Mouse (Mus musculus): ENCODE measurements around the gene Pdpn.
"Not testable (repeated sequence)": the region's sequence is repeated elsewhere in the genome, so short reads cannot be mapped to it uniquely, and the experiment has no call there.

The Pdpn gene

DNA sequence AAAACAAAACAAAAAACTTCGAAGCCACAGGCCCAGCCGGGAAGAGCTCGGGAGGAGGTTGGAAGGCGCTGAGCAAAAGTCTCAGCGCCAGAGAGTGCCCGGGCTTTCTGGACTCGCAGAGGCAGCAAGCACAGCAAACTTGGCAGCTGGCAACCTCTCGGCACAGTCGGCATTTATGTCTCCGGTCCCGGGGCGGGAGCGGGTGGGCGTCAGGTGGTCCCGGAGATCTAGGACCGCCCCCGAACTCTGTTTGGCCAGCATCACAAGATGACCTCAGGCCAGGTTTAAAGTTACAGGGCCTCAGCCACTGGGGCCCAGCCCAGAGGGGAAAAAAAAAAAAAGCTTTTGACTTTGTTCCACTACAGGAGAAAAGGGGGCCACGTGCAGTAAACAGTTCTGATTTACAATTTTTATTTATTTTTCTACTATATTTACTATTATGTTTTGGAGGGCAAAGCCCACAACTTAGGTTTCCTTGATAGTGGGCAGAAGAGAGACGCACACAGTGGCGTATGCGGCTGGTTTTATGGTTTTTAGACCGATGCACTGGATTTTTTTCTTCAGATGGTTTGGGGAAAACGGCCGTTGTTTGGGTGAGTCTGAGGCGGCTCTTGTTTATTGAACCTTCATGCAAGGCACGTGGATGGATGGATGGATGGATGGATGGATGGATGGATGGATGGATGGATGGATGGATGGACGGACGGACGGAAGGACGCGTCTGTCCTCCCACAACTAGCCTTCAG, at the start of gene Pdpn:
Pdpn (minus strand) TSS at position 240 of the 746 bp plus-strand sequence.
- peak; percentile 94 for DNase-seq

DNA sequence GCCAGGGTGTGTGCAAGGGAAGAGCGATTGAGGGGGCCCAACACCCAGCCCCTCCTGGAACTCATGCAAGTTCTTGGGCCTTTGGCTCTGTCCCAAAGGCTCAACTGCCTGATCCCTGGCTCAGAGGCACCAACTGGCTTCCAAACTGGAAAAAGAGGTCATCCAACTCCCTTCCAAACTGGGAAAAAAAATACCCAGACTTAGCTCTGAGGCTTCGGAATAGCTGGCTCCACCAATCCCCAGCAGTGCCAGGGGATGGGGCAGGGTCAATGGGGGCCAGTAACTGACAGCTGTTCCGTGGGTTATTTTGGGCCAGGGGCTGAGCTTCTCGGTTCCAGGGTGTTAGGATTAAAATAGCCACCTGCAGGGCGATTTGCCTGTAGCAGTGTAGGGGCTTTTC, 49.3 kb upstream of the Pdpn start:
- DNase-seq, result no peak

DNA sequence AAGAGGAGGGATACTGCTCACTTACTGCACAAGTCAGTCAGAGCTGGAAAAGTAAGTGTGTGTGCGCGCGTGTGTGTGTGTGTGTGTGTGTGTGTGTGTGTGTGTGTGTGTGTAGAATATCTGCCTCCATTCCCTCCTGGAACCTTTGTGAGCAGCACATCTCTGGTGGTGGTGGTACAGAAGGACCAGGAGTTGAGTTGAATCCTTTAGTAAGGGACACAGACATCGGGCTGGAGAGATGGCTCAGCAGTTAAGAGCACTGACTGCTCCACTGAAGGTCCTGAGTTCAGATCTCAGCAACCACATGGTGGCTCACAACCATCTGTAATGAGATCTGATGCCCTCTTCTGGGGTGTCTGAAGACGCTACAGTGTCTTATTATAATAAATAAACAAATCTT, 46.1 kb upstream of the Pdpn start:
- not testable (repeated sequence) for DNase-seq

DNA sequence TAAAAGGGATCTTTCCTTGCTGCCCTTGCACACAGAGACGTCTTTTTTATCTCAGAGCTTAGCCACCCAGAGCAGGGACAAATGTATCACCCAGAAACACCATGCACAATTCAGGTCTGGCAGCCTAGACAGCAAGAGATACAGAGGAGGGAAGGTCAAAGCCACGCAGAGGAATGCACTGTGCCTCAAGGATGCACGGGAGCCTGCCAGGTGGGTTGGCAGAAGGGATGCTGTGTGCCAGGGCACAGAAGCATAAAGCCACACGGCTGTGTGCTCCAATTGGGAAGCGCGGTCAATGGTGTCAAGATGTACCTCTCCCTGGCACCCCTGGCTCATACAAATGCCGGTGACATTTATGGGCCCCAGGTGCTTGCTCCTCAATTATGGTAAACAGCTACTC, 42.1 kb upstream of the Pdpn start:
- no peak for DNase-seq

DNA sequence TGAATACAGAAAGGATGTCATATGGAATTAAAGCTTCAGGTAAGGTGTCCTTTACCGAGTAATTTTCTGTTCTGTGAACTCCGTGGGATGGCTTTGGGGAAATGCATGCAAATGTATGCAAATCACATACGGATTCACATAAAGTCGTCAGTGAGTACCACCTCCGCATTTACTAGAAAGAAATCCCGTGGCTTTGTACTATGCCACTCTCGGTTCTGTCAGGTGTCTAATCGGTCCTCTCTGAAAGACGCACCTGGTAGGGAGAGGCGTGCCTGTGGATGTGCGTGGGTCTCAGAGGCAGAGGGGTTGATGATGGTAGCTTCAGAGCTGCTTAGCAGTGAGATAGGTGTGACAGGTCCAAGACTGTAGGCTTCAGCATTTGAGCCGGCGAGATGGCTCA, 40.4 kb upstream of the Pdpn start:
- no peak for DNase-seq

DNA sequence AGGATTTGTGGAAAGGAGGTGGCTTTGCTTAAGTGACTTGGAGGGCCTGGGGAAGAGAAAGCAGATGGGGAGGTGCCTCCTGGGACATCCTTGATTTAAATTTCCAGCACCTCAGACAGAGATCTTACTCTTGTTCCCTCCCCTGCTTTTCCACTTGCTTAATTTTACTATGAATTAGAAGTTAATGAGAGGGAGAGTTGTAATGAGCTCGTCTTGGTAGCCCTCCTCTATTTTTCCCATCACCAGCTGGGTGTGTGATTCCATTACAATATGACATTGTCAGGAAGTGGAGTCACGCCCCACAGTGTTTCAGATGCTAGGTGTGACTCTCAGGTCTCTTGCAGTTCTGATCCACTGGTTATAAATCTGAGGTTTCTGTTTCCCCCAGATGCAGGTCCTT, 36.7 kb upstream of the Pdpn start:
- DNase-seq, result no peak

DNA sequence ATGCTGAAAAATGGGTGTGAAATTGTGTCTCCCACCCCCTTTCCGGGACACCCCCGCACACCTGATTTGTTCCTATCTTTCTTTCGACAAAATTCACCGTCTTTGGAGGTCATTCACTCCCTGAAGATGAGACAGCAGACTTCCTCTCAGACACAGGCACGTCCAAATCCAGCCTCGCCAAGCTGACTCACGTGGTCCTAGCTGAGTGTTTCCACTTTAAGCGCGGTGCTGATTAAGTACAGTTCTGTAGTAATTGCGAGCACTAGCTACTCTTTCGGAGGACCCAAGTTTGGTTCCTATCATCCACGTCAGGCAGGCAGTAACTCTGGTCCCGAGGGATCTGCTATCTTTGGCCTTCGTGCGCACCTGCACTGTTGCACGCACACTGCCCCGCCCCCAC, 35.6 kb upstream of the Pdpn start:
- DNase-seq, result no peak

DNA sequence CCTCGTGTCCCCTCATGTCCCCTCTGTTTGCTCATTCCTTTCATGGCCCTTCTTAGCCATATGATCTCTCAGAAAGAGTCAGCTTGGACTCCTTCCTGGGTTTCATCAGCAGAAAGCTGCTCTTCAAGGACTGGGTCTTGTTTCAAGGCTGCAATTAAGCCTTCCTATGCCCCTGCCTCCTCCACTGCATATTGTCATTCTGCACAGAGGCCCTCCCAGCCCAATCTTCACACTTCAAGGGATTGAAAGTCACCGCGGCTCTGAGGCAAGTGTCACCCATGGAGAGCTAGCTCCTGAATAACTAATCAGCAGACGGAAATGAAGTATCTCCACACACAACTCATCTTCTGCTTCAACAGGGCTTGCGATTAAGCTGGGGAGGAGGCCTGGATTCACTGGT, 34.8 kb upstream of the Pdpn start:
- no peak for DNase-seq

DNA sequence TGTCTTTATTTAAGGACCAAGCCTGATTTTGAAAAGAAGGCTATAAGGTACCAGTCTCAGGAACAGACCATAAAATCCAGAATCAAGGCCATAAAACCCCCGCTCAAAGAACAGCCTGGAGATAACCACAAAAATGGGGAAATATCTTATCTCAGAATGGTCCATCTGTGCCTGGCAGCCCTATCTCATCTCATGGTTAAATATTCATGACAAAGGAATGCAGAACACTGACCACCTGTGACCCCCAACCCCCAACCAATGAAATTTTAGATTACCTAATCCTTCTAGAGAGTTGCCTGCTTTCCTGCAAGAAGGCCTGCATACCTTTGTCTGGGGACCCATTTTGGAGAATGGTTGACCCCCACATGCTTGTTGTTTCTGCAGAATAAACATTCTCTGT, 32.4 kb upstream of the Pdpn start:
- no peak for DNase-seq

DNA sequence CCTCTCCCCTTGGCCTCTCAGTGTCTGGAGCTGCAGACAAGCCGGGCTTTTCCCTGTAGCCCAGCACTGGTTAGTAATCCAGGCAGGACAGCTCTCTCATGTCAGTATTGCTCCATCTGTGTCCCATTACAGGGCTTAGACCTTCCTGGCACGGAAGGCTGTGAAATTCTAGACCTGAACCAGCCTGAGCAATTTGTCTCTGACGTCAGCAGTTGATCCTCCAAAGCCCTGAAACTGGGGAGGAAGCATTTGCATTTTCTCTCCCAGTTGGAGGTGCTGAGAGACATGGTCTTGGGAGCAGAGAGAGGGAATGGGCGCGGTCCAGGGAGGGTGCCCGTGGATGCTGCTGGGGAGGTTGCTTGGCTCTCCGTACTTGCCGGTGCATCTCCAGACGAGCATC, 31.2 kb upstream of the Pdpn start:
- peak; percentile 84 for DNase-seq

DNA sequence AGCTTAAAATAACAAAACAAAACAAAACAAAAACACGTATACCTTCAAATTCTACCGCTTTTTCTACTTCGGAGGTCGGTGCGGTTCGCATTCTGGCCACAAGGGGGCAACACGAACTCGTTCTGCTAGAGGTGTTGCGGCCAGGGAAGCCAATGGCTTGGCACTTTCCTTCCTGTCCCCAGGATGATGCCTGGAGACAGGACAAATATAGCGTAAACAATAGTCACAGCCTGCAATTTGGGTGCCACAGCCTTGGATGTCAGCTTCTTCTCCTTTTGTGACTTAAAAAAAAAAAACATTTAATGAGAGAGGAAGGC, 26.2 kb upstream of the Pdpn start:
- DNase-seq, result peak; percentile 88

DNA sequence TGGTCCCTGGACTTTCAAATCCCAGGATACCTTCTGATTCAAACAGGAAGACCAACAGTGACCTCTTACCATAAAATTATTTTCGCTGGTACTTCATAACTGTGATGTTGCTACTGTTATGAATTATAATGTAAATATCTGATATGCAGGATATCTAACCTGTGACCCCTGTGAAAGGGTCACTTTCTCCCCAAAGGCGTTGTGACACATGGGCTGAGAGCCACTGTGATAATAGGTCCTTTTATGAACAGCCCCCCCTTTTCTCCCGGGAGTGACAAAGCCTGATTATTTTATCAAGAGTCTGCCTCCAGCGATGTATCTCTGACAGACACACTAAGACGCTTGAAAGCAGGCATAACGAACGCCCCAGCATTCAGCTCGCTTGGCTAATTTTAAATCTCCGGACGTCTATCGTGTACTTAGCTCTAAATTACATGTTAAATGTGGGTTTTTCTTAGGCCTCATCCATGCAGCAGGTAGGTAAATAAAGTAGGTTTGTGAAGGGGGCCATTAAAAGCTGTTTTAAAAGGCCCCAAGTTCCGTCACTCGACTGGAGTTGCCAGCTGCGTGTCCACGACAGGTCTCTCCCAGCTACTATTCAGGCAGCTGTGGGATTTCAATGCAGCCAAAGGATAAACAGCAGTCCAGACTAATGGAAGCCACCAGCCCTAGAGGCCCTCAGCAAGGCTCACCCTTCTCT, 25.7 kb upstream of the Pdpn start:
- peak; percentile 54 for DNase-seq

DNA sequence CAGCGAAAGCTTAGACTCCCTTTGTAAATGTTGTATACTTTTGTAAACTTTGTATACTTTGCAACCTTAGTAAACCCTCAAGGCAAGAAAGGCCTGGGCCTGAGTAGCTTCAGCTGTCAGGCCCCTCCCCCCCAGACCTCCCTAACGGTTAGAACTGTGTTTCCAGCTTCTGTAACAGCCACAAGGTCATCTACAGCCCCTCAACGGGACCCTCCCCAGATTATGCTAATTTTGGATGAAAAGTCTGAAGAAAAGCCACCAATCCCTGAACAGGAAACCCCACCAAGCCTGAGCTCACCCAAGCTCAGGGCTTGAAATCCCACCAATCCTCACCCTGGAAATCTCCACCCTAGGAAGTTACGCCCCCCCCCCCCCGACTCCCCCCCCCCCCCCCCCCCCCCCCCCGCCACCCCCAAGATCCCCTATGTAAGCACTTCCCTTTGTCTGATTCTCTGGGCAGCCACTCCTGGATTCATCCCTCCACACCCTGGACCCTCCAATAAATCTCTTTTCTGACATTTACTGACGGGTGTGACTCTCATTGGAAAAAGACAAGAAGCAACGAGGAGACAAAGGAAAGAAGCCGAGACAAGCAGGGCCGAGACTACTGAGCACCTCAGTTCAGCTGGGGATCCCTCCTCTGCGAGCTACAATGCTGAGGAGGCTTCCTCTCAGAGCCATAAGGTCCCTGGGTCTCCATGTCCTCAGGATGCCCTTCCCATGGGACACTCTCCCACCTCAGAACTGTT, 25.0 kb upstream of the Pdpn start:
- peak; percentile 68 for DNase-seq

DNA sequence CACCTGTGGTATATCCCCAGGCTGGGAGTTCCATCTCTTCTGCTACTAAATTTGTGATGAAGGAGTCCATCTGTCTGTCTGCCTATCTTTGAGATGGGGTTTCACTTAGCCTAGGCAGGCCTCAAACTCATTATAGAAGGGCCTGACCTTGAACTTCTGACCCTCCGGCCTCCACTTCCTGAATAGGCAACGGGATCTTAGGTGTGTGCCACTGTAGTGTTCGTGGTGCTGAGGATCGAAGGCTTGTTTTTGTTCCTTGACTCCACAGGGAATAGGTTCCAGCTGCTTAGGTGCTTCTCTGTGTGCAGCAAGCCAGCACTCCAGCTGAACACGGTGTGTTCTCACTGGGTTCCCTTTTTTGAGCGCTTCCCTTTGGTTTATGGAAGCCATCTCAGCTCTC, 13.9 kb upstream of the Pdpn start:
- no peak for DNase-seq

DNA sequence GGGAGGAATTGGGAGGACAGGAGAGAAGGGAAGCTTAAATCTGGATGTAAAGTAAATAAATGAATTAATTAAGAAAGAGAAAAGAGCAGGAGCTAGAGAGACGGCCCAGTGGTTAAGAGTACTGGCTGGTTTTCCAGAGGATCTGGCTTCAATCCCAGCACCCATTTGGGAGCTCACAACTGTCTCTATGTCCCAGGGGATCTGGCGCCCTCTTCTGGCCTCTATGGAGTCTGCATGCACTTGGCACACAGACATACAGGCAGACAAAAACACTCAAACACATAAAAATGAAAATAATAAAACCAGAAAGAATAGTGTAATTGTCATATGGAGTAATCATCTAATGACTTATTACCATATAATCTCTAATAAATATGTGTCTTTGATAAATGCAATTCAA, 12.0 kb upstream of the Pdpn start:
- DNase-seq, result no peak

DNA sequence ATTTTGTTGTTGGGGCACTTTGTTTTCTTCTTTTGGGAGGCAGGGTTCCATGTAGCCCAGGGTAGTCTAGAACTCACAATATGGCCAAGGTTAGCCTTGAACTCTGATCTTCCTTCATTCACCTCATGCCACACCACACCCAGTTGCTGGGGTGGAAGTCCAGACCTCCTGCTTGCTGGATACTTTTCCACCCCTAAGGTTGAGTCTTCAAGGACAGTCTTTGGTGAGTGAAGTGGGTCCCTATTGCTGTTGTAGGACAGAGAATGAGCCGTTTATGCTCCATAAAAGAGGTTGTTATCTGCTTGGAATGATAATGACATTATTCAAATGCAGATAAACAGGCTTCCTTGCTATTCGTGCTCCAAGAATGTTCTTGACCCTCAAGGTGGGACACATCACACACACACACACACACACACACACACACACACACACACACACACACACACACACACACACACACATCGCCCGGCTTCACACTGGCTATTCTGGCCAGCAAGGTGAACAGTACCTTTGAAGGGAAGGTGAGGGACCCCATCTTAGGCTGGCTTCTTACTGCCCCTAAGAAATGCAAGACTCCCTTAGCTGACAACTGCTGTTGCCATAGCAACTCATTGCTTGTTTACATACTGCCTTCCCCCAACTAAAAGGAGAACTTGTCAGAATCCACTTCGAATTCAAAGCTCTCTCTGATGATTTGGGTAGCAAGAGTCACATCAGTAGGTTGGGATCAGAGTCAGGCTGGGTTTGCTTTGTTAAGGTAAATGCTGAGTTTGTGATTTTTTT, 6.8 kb upstream of the Pdpn start:
- no peak for DNase-seq

DNA sequence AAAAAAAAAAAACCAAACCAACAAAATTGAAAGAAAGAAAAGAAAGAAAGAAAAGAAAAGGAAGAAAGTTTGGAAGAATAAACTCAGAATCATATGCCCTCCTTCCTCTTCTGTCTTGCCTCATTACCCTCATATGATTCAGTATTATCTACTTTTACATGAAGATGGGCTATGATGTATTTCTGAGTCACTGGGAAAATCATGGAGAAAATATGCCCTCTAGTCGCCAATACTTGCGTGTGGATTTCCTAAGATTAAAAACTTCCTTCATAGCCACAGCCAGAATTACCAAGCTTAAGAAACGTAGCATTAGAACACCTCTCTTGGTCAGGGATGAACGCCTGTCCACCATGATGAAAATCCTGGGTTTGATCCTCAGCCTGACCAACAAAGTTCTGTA, 5.7 kb upstream of the Pdpn start:
- DNase-seq, result no peak

DNA sequence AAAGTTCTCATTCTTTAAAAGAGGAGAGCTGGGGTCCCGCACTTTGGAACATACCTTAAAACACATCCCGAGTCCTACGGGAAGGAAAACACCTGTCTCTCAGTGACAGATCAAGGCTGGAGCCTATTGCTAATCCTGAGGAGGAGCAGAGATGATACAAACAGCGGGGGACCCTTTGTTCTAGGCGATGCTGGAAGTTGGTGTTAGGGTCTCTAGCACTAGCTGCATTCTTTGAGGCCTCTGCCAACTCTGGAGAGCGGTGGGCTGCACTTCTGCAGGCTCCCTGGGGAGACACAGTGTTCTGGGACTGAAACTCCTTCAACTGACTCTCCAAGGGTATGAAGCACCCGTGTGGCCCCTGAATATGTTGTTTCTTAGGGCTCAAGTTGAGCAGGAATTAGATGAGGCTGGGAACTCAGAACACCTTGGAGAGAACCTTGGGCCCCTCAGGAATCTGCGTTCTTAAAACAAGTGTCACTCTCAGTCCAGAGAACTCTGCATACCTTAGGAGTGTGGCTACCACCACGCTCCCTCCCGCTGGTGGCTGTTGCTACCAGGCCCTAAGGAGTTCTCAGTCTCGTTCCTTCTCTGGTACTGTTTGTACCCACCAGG, 3.0 kb upstream of the Pdpn start:
- no peak for DNase-seq

DNA sequence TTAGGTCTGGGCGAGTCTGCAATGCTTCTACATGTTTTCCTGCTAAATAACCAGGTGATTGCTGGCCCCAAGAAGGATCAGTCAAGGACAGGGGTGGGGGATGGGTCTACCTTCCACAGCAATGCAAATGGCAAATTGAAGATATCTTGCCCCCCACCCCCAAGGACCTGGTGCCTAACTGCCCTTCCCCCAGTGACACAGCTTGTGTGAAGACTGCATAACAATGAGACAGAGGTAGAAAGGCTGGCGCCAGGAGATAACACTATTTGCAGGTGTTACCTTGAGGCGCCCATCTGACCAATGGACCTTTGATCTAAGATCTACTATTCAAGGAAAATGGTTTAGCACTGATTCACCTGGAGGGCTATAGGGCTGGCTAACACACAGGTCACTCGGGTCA, 2.5 kb upstream of the Pdpn start:
- no peak for DNase-seq

DNA sequence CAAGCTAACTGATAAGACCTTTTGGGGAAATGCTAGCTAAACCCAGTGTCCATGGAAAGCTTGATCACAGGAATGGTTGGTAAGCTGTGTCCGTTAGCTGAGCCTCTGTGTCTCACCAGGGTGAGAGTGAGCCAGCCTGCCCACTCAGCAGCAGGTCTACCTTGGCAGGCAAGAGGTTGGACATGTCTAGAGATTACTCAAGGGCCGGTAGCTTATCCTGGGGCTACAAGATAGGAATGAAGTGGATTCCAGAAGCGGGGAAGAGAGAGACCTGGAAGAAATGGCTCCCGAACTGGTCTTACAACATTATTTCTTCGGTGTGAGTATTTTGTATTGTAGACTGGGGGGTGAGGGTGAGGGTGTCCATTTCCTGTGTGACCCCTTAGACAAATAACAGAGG, 1.7 kb upstream of the Pdpn start:
- no peak for DNase-seq

DNA sequence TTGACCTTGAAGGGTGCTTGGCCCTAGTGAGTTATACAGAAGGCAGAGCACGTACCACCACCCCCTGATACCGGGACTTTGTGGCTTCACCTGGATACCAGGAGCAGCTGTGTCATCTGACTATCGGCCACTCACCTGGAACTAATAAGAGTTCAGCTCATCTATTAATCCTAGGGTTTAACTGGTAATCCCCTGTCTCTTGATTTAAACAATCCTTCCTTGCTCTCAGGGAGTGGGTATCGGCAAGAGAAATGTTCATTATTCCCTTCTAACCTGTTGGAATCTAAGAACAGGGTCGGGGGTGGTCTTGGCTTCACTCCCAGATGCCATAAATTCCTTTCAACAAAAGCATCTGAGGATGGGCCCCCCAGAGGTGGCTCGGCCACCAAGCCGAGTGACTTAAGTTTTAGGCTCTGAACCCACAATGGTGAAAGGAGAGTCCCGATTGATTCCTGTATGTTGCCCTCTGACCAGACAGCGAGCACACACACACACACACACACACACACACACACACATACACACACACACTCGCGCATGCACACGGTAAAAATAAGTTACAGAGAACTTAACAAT, 837 bp upstream of the Pdpn start:
- peak; percentile 46 for DNase-seq

All from embryo, embryonic 11 days (tissue).